Mouse (Mus musculus) spleen, embryonic (tissue): ENCODE results near the gene Leo1.
"Not testable (repeated sequence)": the region's sequence is repeated elsewhere in the genome, so short reads cannot be mapped to it uniquely, and the experiment has no call there.

Experiments
- CTCF ChIA-PET: fragments of 350-600 bp; sonication (Branson Sonifier 250); formaldehyde crosslinking; loops from one replicate; lab custom pipeline; 2022; lab: Charles Lee

The Leo1 gene

GRCm38 (mm10) chr9:75424358-75425150, 16.8 kb upstream of the Leo1 start:
- CTCF ChIA-PET, result no interaction called here

- CTCF ChIA-PET, result no interaction called here
Observed at GRCm38 (mm10) chr9:75425796-75426391, 15.4 kb upstream of the Leo1 start.

GRCm38 (mm10) chr9:75427366-75428273, 13.7 kb upstream of the Leo1 start:
- CTCF ChIA-PET, result interaction anchor here (0.6 to 0.8 kb wide), 2 partner anchors 29 to 99 kb away, joined by 3 to 4 read pairs; no protein-coding TSS in a partner anchor

GRCm38 (mm10) chr9:75428274-75428600, 13.1 kb upstream of the Leo1 start:
- CTCF ChIA-PET, result no interaction called here

- CTCF ChIA-PET, result no interaction called here
Observed at GRCm38 (mm10) chr9:75429040-75429439, 12.3 kb upstream of the Leo1 start.

GRCm38 (mm10) chr9:75429657-75430056, 11.7 kb upstream of the Leo1 start:
- CTCF ChIA-PET, result interaction anchor here (0.7 kb wide), 1 partner anchor 24 kb away, joined by 9 read pairs; no protein-coding TSS in a partner anchor

- CTCF ChIA-PET, result interaction anchor here (0.9 kb wide), 1 partner anchor 10 kb away, joined by 7 read pairs; the partner anchor contains the start of gene Leo1
Observed at GRCm38 (mm10) chr9:75430822-75431621, 10.3 kb upstream of the Leo1 start.

- CTCF ChIA-PET, result interaction anchor here (1.1 to 1.7 kb wide), 2 partner anchors 23 to 71 kb away, joined by 4 to 7 read pairs; partner anchors contain the start of gene Mapk6
Observed at GRCm38 (mm10) chr9:75432694-75433093, 8.6 kb upstream of the Leo1 start.

- CTCF ChIA-PET, result interaction anchor here (1.7 kb wide), 1 partner anchor 24 kb away, joined by 7 read pairs; the partner anchor contains the start of gene Mapk6
Observed at GRCm38 (mm10) chr9:75434172-75434793, 7.0 kb upstream of the Leo1 start.

- CTCF ChIA-PET, result no interaction called here
Observed at GRCm38 (mm10) chr9:75434872-75435271, 6.5 kb upstream of the Leo1 start.

GRCm38 (mm10) chr9:75435291-75435690, 6.0 kb upstream of the Leo1 start:
- CTCF ChIA-PET, result no interaction called here

- CTCF ChIA-PET, result interaction anchor here (0.6 to 1.4 kb wide), 2 partner anchors 33 to 74 kb away, joined by 4 read pairs; no protein-coding TSS in a partner anchor
Observed at GRCm38 (mm10) chr9:75435918-75436317, 5.4 kb upstream of the Leo1 start.

GRCm38 (mm10) chr9:75437653-75438385, 3.5 kb upstream of the Leo1 start:
- CTCF ChIA-PET, result interaction anchor here (0.9 to 1.0 kb wide), 2 partner anchors 28 to 31 kb away, joined by 7 to 12 read pairs; partner anchors contain the start of gene Mapk6

- CTCF ChIA-PET, result interaction anchor here (0.9 kb wide), 1 partner anchor 11 kb away, joined by 7 read pairs; no protein-coding TSS in a partner anchor
Observed at GRCm38 (mm10) chr9:75441691-75442131, 387 bp downstream of the Leo1 start.

- CTCF ChIA-PET, result no interaction called here
Observed at GRCm38 (mm10) chr9:75444981-75445380, 3.7 kb downstream of the Leo1 start.

GRCm38 (mm10) chr9:75446574-75446973, 5.2 kb downstream of the Leo1 start:
- CTCF ChIA-PET, result not testable (repeated sequence)

- CTCF ChIA-PET, result no interaction called here
Observed at GRCm38 (mm10) chr9:75448021-75448420, 6.7 kb downstream of the Leo1 start.

GRCm38 (mm10) chr9:75453994-75454393, 12.7 kb downstream of the Leo1 start:
- CTCF ChIA-PET, result no interaction called here

GRCm38 (mm10) chr9:75455684-75456083, 14.4 kb downstream of the Leo1 start:
- CTCF ChIA-PET, result no interaction called here
